Mouse (Mus musculus) testis, adult 2 months (tissue): ENCODE results near the gene Msgn1. TPM values are rescaled to one million over a fixed set of nuclear protein-coding genes. Genes with fewer than 3 reads are reported as not detected.

Experiments used
- H3K27ac ChIP-seq: fragments of 200-500 bp; 2 replicates; pipeline ENCODE4 v1.5.1; 2012; ENCODE audit warnings: low read depth, low read length; ENCODE audit not compliant: control insufficient read depth, insufficient read depth
- H3K27me3 ChIP-seq: fragments of 200-500 bp; 2 replicates; pipeline ENCODE4 v1.6.1; 2012; ENCODE audit warnings: mild to moderate bottlenecking, low read length, moderate library complexity; ENCODE audit not compliant: control insufficient read depth, insufficient read depth
- H3K36me3 ChIP-seq: fragments of 200-500 bp; 2 replicates; pipeline ENCODE4 v1.6.1; 2012; ENCODE audit warnings: mild to moderate bottlenecking, low read length; ENCODE audit not compliant: control insufficient read depth, insufficient read depth
- H3K4me1 ChIP-seq: fragments of 200-500 bp; 2 replicates; pipeline ENCODE4 v1.6.1; 2012; ENCODE audit warnings: low read length; ENCODE audit not compliant: control insufficient read depth, insufficient read depth
- H3K4me3 ChIP-seq: fragments of 200-500 bp; 2 replicates; pipeline ENCODE4 v1.5.1; 2012; ENCODE audit warnings: low read depth, mild to moderate bottlenecking, low read length, moderate library complexity, mixed read lengths; ENCODE audit not compliant: control insufficient read depth
- CTCF ChIP-seq: fragments of 200-500 bp; IDR thresholded peaks from 2 replicates; pipeline ENCODE4 v1.5.1; 2012; ENCODE audit warnings: low read depth, mild to moderate bottlenecking, inconsistent platforms, low read length, moderate library complexity; ENCODE audit not compliant: control insufficient read depth, insufficient read depth, insufficient replicate concordance
- POLR2A ChIP-seq: fragments of 200-500 bp; IDR thresholded peaks from 2 replicates; pipeline ENCODE4 v1.6.1; 2012; ENCODE audit warnings: low read depth, mild to moderate bottlenecking, inconsistent platforms, low read length, moderate library complexity; ENCODE audit not compliant: control insufficient read depth
- polyA plus RNA-seq: library from polyadenylated mRNA; depleted of rRNA; stranded (reverse); fragments of >200 nt; gene quantifications from 2 replicates; pipeline ENCODE4 v1.2.3, GENCODE M21; 2012

The Msgn1 gene
- polyA plus RNA-seq, 1 experiment: not detected

- no peak for TF ChIP-seq CTCF
- TF ChIP-seq POLR2A: no peak
- Histone ChIP-seq H3K36me3 (no peaks in the 10 kb centered on the region), H3K4me1 (peaks cover 10% of the 10 kb centered on the region), H3K4me3 (no peak overlapping the region), H3K27ac (peak overlapping the region; percentile 90), H3K27me3 (no peaks in the 10 kb centered on the region)
Measured at GRCm38 (mm10) chr12:11223090-11223489, 14.3 kb upstream of the Msgn1 start.

- no peaks in the 10 kb centered on the region for H3K36me3 ChIP-seq
- peaks cover 10% of the 10 kb centered on the region for H3K4me1 ChIP-seq
- peak overlapping the region; percentile 90 for H3K27ac ChIP-seq
- H3K27me3 ChIP-seq: no peaks in the 10 kb centered on the region
- TF ChIP-seq POLR2A (no peak), CTCF (no peak)
- no peak overlapping the region for H3K4me3 ChIP-seq
Measured at GRCm38 (mm10) chr12:11222566-11222965, 13.8 kb upstream of the Msgn1 start.

- Histone ChIP-seq H3K4me3 (peak overlapping the region; percentile 7; the same call in 1 of the 2 replicates), H3K27ac (peak overlapping the region; percentile 90), H3K36me3 (no peaks in the 10 kb centered on the region), H3K27me3 (no peaks in the 10 kb centered on the region), H3K4me1 (peaks cover 10% of the 10 kb centered on the region)
- TF ChIP-seq CTCF (no peak), POLR2A (no peak)
Measured at GRCm38 (mm10) chr12:11221524-11222330, 13.0 kb upstream of the Msgn1 start.

GRCm38 (mm10) chr12:11217726-11218250 is 9.0 kb upstream of the Msgn1 start:
- Histone ChIP-seq H3K36me3 (no peaks in the 10 kb centered on the region), H3K27ac (no peak overlapping the region), H3K4me1 (peaks cover 8% of the 10 kb centered on the region), H3K4me3 (no peak overlapping the region), H3K27me3 (no peaks in the 10 kb centered on the region)
- TF ChIP-seq CTCF: no peak
- no peak for TF ChIP-seq POLR2A

GRCm38 (mm10) chr12:11216454-11216853 is 7.7 kb upstream of the Msgn1 start:
- H3K27ac ChIP-seq: no peak overlapping the region
- TF ChIP-seq CTCF: no peak
- no peak for TF ChIP-seq POLR2A
- no peak overlapping the region for H3K4me3 ChIP-seq
- no peaks in the 10 kb centered on the region for H3K27me3 ChIP-seq
- H3K4me1 ChIP-seq: no peaks in the 10 kb centered on the region
- H3K36me3 ChIP-seq: no peaks in the 10 kb centered on the region

GRCm38 (mm10) chr12:11215555-11215954 is 6.8 kb upstream of the Msgn1 start:
- Histone ChIP-seq H3K4me3 (no peak overlapping the region), H3K27ac (no peak overlapping the region), H3K27me3 (no peaks in the 10 kb centered on the region), H3K36me3 (no peaks in the 10 kb centered on the region), H3K4me1 (no peaks in the 10 kb centered on the region)
- TF ChIP-seq POLR2A (no peak), CTCF (no peak)

GRCm38 (mm10) chr12:11214776-11215175 is 6.0 kb upstream of the Msgn1 start:
- TF ChIP-seq POLR2A (no peak), CTCF (no peak)
- H3K4me1 ChIP-seq: no peaks in the 10 kb centered on the region
- H3K27me3 ChIP-seq: no peaks in the 10 kb centered on the region
- H3K4me3 ChIP-seq: no peak overlapping the region
- H3K27ac ChIP-seq: no peak overlapping the region
- no peaks in the 10 kb centered on the region for H3K36me3 ChIP-seq
